Mouse (Mus musculus): Measurements from ENCODE around the gene P2ry6.

GRCm38 (mm10) chr7:100924200-100924599 lies 50.2 kb downstream of the P2ry6 start:
- no peak for TF ChIP-seq ZC3H11A (IDR thresholded peaks at IDR 0.05; ENCODE audit: borderline replicate concordance, low read depth, low read length)
- TF ChIP-seq HCFC1 (IDR thresholded peaks at IDR 0.05; ENCODE audit: borderline replicate concordance, insufficient read depth, low read length) = no peak
- no peak for TF ChIP-seq MAFK (IDR thresholded peaks at IDR 0.05; ENCODE audit: insufficient read depth, low read depth, low read length)
- TF ChIP-seq CHD2 (IDR thresholded peaks at IDR 0.05; ENCODE audit: low read depth, low read length) = no peak

Measured in ES-E14 (cell line).